Mouse (Mus musculus): Measurements from ENCODE around the gene Mif4gd.

GRCm38 (mm10) chr11:115651680-115652079 lies 38.9 kb upstream of the Mif4gd start:
- TF ChIP-seq CTCF (IDR thresholded peaks at IDR 0.05; ENCODE audit: low read depth, low read length): no peak
- no peak for TF ChIP-seq GATA1 (IDR thresholded peaks at IDR 0.05; ENCODE audit: borderline replicate concordance, low read length)
- no peak for TF ChIP-seq TAL1 (conservative IDR thresholded peaks at IDR 0.05; ENCODE audit: low read depth, low read length)
- TF ChIP-seq POLR2AphosphoS5 (IDR thresholded peaks at IDR 0.05; ENCODE audit: insufficient replicate concordance, low read depth, low read length): no peak
- TF ChIP-seq GATA2 (IDR thresholded peaks at IDR 0.05; ENCODE audit: borderline replicate concordance, low read depth, low read length): no peak

Measured in G1E (cell line).